Mouse (Mus musculus): Measurements from ENCODE around the gene Atl2. TPM values are rescaled to one million over a fixed set of nuclear protein-coding genes. Genes with fewer than 3 reads are reported as not detected.
A peak's percentile ranks its signal among the peaks of the same experiment; 100 is the strongest.

Atl2 gene
- total RNA-seq (2021): 10 to 100 TPM; 52.3 to 55.4 TPM

- DNase-seq (ENCODE audit: extremely low spot score in 1 of 2, low spot score in 1 of 2): peak; percentile 84 to 86
Observed at GRCm38 (mm10) chr17:79895911-79896423, at the start of gene Atl2. TSS of gene Atl2 (minus strand) at chr17:79896123.

GRCm38 (mm10) chr17:79944851-79945250, 48.9 kb upstream of the Atl2 start:
- DNase-seq (ENCODE audit: extremely low spot score in 1 of 2, low spot score in 1 of 2): no peak

- no peak for DNase-seq (ENCODE audit: extremely low spot score in 1 of 2, low spot score in 1 of 2)
Observed at GRCm38 (mm10) chr17:79942418-79942817, 46.5 kb upstream of the Atl2 start.

- no peak for DNase-seq (ENCODE audit: extremely low spot score in 1 of 2, low spot score in 1 of 2)
Observed at GRCm38 (mm10) chr17:79939133-79939532, 43.2 kb upstream of the Atl2 start.

GRCm38 (mm10) chr17:79937921-79938601, 42.1 kb upstream of the Atl2 start:
- no peak for DNase-seq (ENCODE audit: extremely low spot score in 1 of 2, low spot score in 1 of 2)

- no peak for DNase-seq (ENCODE audit: extremely low spot score in 1 of 2, low spot score in 1 of 2)
Observed at GRCm38 (mm10) chr17:79934370-79934769, 38.4 kb upstream of the Atl2 start.

- no peak for DNase-seq (ENCODE audit: extremely low spot score in 1 of 2, low spot score in 1 of 2)
Observed at GRCm38 (mm10) chr17:79932676-79933278, 36.9 kb upstream of the Atl2 start.

GRCm38 (mm10) chr17:79927110-79927509, 31.2 kb upstream of the Atl2 start:
- no peak for DNase-seq (ENCODE audit: extremely low spot score in 1 of 2, low spot score in 1 of 2)

GRCm38 (mm10) chr17:79926486-79926885, 30.6 kb upstream of the Atl2 start:
- no peak for DNase-seq (ENCODE audit: extremely low spot score in 1 of 2, low spot score in 1 of 2)

GRCm38 (mm10) chr17:79925865-79926421, 30.0 kb upstream of the Atl2 start:
- no peak for DNase-seq (ENCODE audit: extremely low spot score in 1 of 2, low spot score in 1 of 2)

- no peak for DNase-seq (ENCODE audit: extremely low spot score in 1 of 2, low spot score in 1 of 2)
Observed at GRCm38 (mm10) chr17:79920355-79920754, 24.4 kb upstream of the Atl2 start.

GRCm38 (mm10) chr17:79919566-79920350, 23.8 kb upstream of the Atl2 start:
- DNase-seq (ENCODE audit: extremely low spot score in 1 of 2, low spot score in 1 of 2): no peak

GRCm38 (mm10) chr17:79918484-79919004, 22.6 kb upstream of the Atl2 start:
- no peak for DNase-seq (ENCODE audit: extremely low spot score in 1 of 2, low spot score in 1 of 2)

GRCm38 (mm10) chr17:79916996-79917395, 21.1 kb upstream of the Atl2 start:
- no peak for DNase-seq (ENCODE audit: extremely low spot score in 1 of 2, low spot score in 1 of 2)

- DNase-seq (ENCODE audit: extremely low spot score in 1 of 2, low spot score in 1 of 2): no peak
Observed at GRCm38 (mm10) chr17:79912174-79912573, 16.3 kb upstream of the Atl2 start.

GRCm38 (mm10) chr17:79911718-79912117, 15.8 kb upstream of the Atl2 start:
- DNase-seq (ENCODE audit: extremely low spot score in 1 of 2, low spot score in 1 of 2): no peak

GRCm38 (mm10) chr17:79909571-79909970, 13.6 kb upstream of the Atl2 start:
- DNase-seq (ENCODE audit: extremely low spot score in 1 of 2, low spot score in 1 of 2): no peak

- DNase-seq (ENCODE audit: extremely low spot score in 1 of 2, low spot score in 1 of 2): no peak
Observed at GRCm38 (mm10) chr17:79907698-79908097, 11.8 kb upstream of the Atl2 start.

GRCm38 (mm10) chr17:79906791-79907494, 11.0 kb upstream of the Atl2 start:
- no peak for DNase-seq (ENCODE audit: extremely low spot score in 1 of 2, low spot score in 1 of 2)

- no peak for DNase-seq (ENCODE audit: extremely low spot score in 1 of 2, low spot score in 1 of 2)
Observed at GRCm38 (mm10) chr17:79904593-79904992, 8.7 kb upstream of the Atl2 start.
